Mouse (Mus musculus) activated CD4-positive, CD25-positive, alpha-beta regulatory T cell, adult 4 months (primary cell): ENCODE measurements around the gene Rrp7a. TPM values are rescaled to one million over a fixed set of nuclear protein-coding genes. Genes with fewer than 3 reads are reported as not detected.

Experiments used
- polyA plus RNA-seq, 2 experiments: library from polyadenylated mRNA; unstranded; fragments of 100-300 nt; shearing (Covaris generic); gene quantifications; one replicate each; pipeline ENCODE4 v1.2.1; 2017

The Rrp7a gene
- polyA plus RNA-seq, 2 experiments from 2014 or later: 67.8 to 87.0 TPM

Other genes starting within 250 kb of the Rrp7a start
- 10 to 100 TPM; 12.2 to 16.0 TPM for gene Tcf20, start 134.9 kb downstream of the Rrp7a start, polyA plus RNA-seq
- gene Nfam1, start 89.5 kb downstream of the Rrp7a start, polyA plus RNA-seq: under 1 TPM; 0.04 to 0.97 TPM
- gene Serhl, start 33.3 kb downstream of the Rrp7a start, polyA plus RNA-seq: 10 to 100 TPM; 79.0 to 82.8 TPM
- gene Poldip3, start 26.6 kb upstream of the Rrp7a start, polyA plus RNA-seq: 100 to 1,000 TPM; 155 to 180 TPM
- gene Cyb5r3, start 49.8 kb upstream of the Rrp7a start, polyA plus RNA-seq: 10 to 100 TPM; 55.9 to 73.9 TPM
- not detected for gene A4galt, start 129.0 kb upstream of the Rrp7a start, polyA plus RNA-seq
- gene Arfgap3, start 227.4 kb upstream of the Rrp7a start, polyA plus RNA-seq: 10 to 100 TPM; 11.3 to 13.7 TPM